Mouse (Mus musculus): ENCODE measurements around the gene Soga3.

- TF ChIP-seq CTCF (IDR thresholded peaks at IDR 0.05) (no peak), EP300 (IDR thresholded peaks at IDR 0.05) (no peak)
These were observed at the start of gene Soga3 for GRCm38 (mm10) chr10:29143566-29144335.
